8 mouse cellular contexts compared by ENCODE assay signal in genomic region chr10:79682916-79683582, GRCm38 (mm10). TPM values are rescaled to one million over a fixed set of nuclear protein-coding genes. Genes with fewer than 3 reads are reported as not detected.
DNase-seq lines count a peak whose midpoint lies in the region; ATAC-seq lines count a peak whose summit lies in the region.

No protein-coding gene starts in this region.

- peaks cover 24% of the 10 kb centered on the region for H3K4me1 ChIP-seq in hindbrain, embryonic 15.5 days (replicated peaks)
- H3K4me1 ChIP-seq in liver, embryonic 11.5 days (replicated peaks; ENCODE audit: control insufficient read depth, insufficient read depth, low read length) = peaks cover 24% of the 10 kb centered on the region

- 8% methylated on average over 10 of the region's 10 CpGs for WGBS in hindbrain, embryonic 15.5 days
- WGBS in liver, embryonic 11.5 days = 2% methylated on average over 10 of the region's 10 CpGs

- no peaks in the 10 kb centered on the region for H3K27me3 ChIP-seq in hindbrain, embryonic 15.5 days
- H3K27me3 ChIP-seq in liver, embryonic 11.5 days (replicated peaks; ENCODE audit: control insufficient read depth, insufficient read depth, low read length) = no peaks in the 10 kb centered on the region

- H3K27ac ChIP-seq in hindbrain, embryonic 15.5 days (replicated peaks) = peak overlapping the region; percentile 78; the same call in 1 of the 2 replicates
- H3K27ac ChIP-seq in liver, embryonic 11.5 days (ENCODE audit: low read depth, low read length) = peak overlapping the region; percentile 87

- H3K4me3 ChIP-seq in hindbrain, embryonic 15.5 days = peak overlapping the region; percentile 64
- peak overlapping the region; percentile 91 for H3K4me3 ChIP-seq in liver, embryonic 11.5 days (ENCODE audit: low read depth, low read length)

- H3K36me3 ChIP-seq in hindbrain, embryonic 15.5 days = peaks cover 33% of the 10 kb centered on the region
- peaks cover 35% of the 10 kb centered on the region for H3K36me3 ChIP-seq in liver, embryonic 11.5 days (ENCODE audit: control insufficient read depth, insufficient read depth, low read length)

- no peak for ATAC-seq in hindbrain, embryonic 15.5 days (ENCODE audit: low FRiP score, low read depth)
- ATAC-seq in liver, embryonic 11.5 days (replicated peaks; ENCODE audit: low FRiP score) = no peak
- ATAC-seq in monocyte, adult 5-6 weeks (replicated peaks; ENCODE audit: insufficient number of reproducible peaks, low FRiP score, low TSS enrichment, poor library complexity, severe bottlenecking) = no peak

- peak overlapping the region; percentile 85 for H3K4me2 ChIP-seq in hindbrain, embryonic 15.5 days
- H3K4me2 ChIP-seq in liver, embryonic 11.5 days = peak overlapping the region; percentile 97

- H3K9ac ChIP-seq in hindbrain, embryonic 15.5 days = peak overlapping the region; percentile 60
- H3K9ac ChIP-seq in liver, embryonic 11.5 days (ENCODE audit: low read depth, low read length) = peak overlapping the region; percentile 87

- H3K9me3 ChIP-seq in hindbrain, embryonic 15.5 days = no peaks in the 10 kb centered on the region
- no peaks in the 10 kb centered on the region for H3K9me3 ChIP-seq in liver, embryonic 11.5 days (ENCODE audit: control insufficient read depth, low read length)

- peak; percentile 51 to 79 for DNase-seq in urinary bladder, postnatal 4 days (ENCODE audit: low spot score in 2 of 2)
- DNase-seq in urinary bladder, adult 18-20 months (ENCODE audit: low spot score in 2 of 2) = no peak
- peak; percentile 70 to 74 for DNase-seq in cerebellum, postnatal 10 days
- DNase-seq in gastrocnemius, adult 18-20 months (ENCODE audit: low spot score) = peak; percentile 81
- DNase-seq in liver, embryonic 11.5 days (ENCODE audit: low spot score) = peak; percentile 60
- DNase-seq in naive thymus-derived CD4-positive, alpha-beta T cell, adult 2 months (ENCODE audit: low read depth) = peak; percentile 35

RNA-seq across cellular contexts. Expression of gene Cdc34, which starts 1.1 kb away (rescaled TPM):
- 100 to 1,000 TPM; 388 to 419 TPM for total RNA-seq in gastrocnemius, adult 18-20 months (2021)
- 82.4 and 91.7 TPM in 2 replicates for polyA plus RNA-seq in hindbrain, embryonic 15.5 days (2015; fragmentation: Nextera tagmentation; extraction: Ambion mirVana)
- polyA plus RNA-seq in liver, embryonic 11.5 days (2014; fragmentation: Nextera tagmentation; extraction: Ambion mirVana) = 213 and 236 TPM in 2 replicates
- total RNA-seq in monocyte, adult 5-6 weeks (2017) = 76.0 to 109 TPM (median 89.7 TPM) in 3 replicates

RNA-seq across cellular contexts. Expression of gene Gzmm, which starts 5.8 kb away (rescaled TPM):
- total RNA-seq in gastrocnemius, adult 18-20 months (2021) = 10 to 100 TPM in 1 of 2 experiments, 1 to 10 TPM in 1; 8.3 to 10.1 TPM
- polyA plus RNA-seq in hindbrain, embryonic 15.5 days (2015; fragmentation: Nextera tagmentation; extraction: Ambion mirVana) = 1.3 and 1.4 TPM in 2 replicates
- 0.16 and 0.45 TPM in 2 replicates for polyA plus RNA-seq in liver, embryonic 11.5 days (2014; fragmentation: Nextera tagmentation; extraction: Ambion mirVana)
- total RNA-seq in monocyte, adult 5-6 weeks (2017) = 0.29 to 17.0 TPM (median 3.0 TPM) in 3 replicates

RNA-seq across cellular contexts. Expression of gene Tpgs1, which starts 13.9 kb away (rescaled TPM):
- total RNA-seq in gastrocnemius, adult 18-20 months (2021) = 10 to 100 TPM; 19.1 to 19.7 TPM
- polyA plus RNA-seq in hindbrain, embryonic 15.5 days (2015; fragmentation: Nextera tagmentation; extraction: Ambion mirVana) = 102 and 107 TPM in 2 replicates
- polyA plus RNA-seq in liver, embryonic 11.5 days (2014; fragmentation: Nextera tagmentation; extraction: Ambion mirVana) = 48.5 and 50.5 TPM in 2 replicates
- 8.9 to 28.4 TPM (median 25.4 TPM) in 3 replicates for total RNA-seq in monocyte, adult 5-6 weeks (2017)

RNA-seq across cellular contexts. Expression of gene Madcam1, which starts 18.7 kb away (rescaled TPM):
- not detected for total RNA-seq in gastrocnemius, adult 18-20 months (2021)
- 0.87 and 1.2 TPM in 2 replicates for polyA plus RNA-seq in hindbrain, embryonic 15.5 days (2015; fragmentation: Nextera tagmentation; extraction: Ambion mirVana)
- polyA plus RNA-seq in liver, embryonic 11.5 days (2014; fragmentation: Nextera tagmentation; extraction: Ambion mirVana) = 1.1 and 1.4 TPM in 2 replicates
- not detected in 3 replicates for total RNA-seq in monocyte, adult 5-6 weeks (2017)

RNA-seq across cellular contexts. Expression of gene Bsg, which starts 21.2 kb away (rescaled TPM):
- total RNA-seq in gastrocnemius, adult 18-20 months (2021) = 100 to 1,000 TPM; 540 to 773 TPM
- polyA plus RNA-seq in hindbrain, embryonic 15.5 days (2015; fragmentation: Nextera tagmentation; extraction: Ambion mirVana) = 985 and 993 TPM in 2 replicates
- polyA plus RNA-seq in liver, embryonic 11.5 days (2014; fragmentation: Nextera tagmentation; extraction: Ambion mirVana) = 992 and 1,001 TPM in 2 replicates
- 158 to 185 TPM (median 179 TPM) in 3 replicates for total RNA-seq in monocyte, adult 5-6 weeks (2017)

Comparison
In these comparisons a context has a peak if more than half of its experiments do, and no peak if none do; other contexts are left out.
1. DNase-seq: peak in urinary bladder, postnatal 4 days (2 of 2), cerebellum, postnatal 10 days (2 of 2), gastrocnemius, adult 18-20 months (single experiment), liver, embryonic 11.5 days (single experiment) and naive thymus-derived CD4-positive, alpha-beta T cell, adult 2 months (single experiment); none in urinary bladder, adult 18-20 months (0 of 2).